Mouse (Mus musculus) CH12.LX (cell line): ENCODE measurements around the gene Gm11032. TPM values are rescaled to one million over a fixed set of nuclear protein-coding genes. Genes with fewer than 3 reads are reported as not detected.
"Not testable (repeated sequence)": the region's sequence is repeated elsewhere in the genome, so short reads cannot be mapped to it uniquely, and the experiment has no call there.

ENCODE experiments used
- DNase-seq: peaks from one replicate; pipeline ENCODE4 v3.0.0-alpha.2; 2013; ENCODE audit errors: extremely low read depth
- H3K27ac ChIP-seq: 2 replicates; pipeline ENCODE4 v1.5.1; 2012; ENCODE audit warnings: low read depth, mild to moderate bottlenecking, control low read depth, moderate library complexity; ENCODE audit not compliant: insufficient read depth
- H3K27me3 ChIP-seq: replicated peaks from 2 replicates; pipeline ENCODE3; 2012; ENCODE audit warnings: inconsistent platforms
- H3K36me3 ChIP-seq, 2 experiments: replicated peaks in 1 of 2; 2 replicates each; pipeline versions ENCODE3 to v1.6.1; 2012; ENCODE audit warnings: inconsistent platforms in 1 of 2, low read length in 1 of 2, mild to moderate bottlenecking in 1 of 2, mixed read lengths in 1 of 2, moderate library complexity in 1 of 2; ENCODE audit not compliant: control insufficient read depth in 1 of 2, insufficient read depth in 1 of 2
- H3K4me1 ChIP-seq, 2 experiments: 2 replicates each; pipeline ENCODE4 v1.6.1; 2012; ENCODE audit warnings: inconsistent platforms in 1 of 2, moderate library complexity in 1 of 2; ENCODE audit not compliant: insufficient read depth in 2 of 2, control insufficient read depth in 1 of 2
- H3K4me2 ChIP-seq: 2 replicates; pipeline ENCODE4 v1.6.1; 2012; ENCODE audit warnings: low read depth, mild to moderate bottlenecking, control low read depth; ENCODE audit not compliant: poor library complexity, insufficient read depth, severe bottlenecking
- H3K4me3 ChIP-seq, 3 experiments: fragments of 150-350 bp in 1 of 3; sonication (generic) in 1 of 3; replicated peaks in 1 of 3; 2 replicates each; pipeline versions ENCODE3 to v1.5.1; 2011 to 2012; ENCODE audit warnings: low read depth in 2 of 3, low read length in 2 of 3, mild to moderate bottlenecking in 2 of 3, moderate library complexity in 2 of 3, control low read depth in 1 of 3, improper control_type of control experiment in 1 of 3, inconsistent platforms in 1 of 3, mixed read lengths in 1 of 3; ENCODE audit not compliant: poor library complexity in 1 of 3
- H3K79me2 ChIP-seq: replicated peaks from 2 replicates; pipeline ENCODE4 v1.6.1; 2012; ENCODE audit warnings: mild to moderate bottlenecking, moderate library complexity; ENCODE audit not compliant: control insufficient read depth, poor library complexity, insufficient read depth, severe bottlenecking; ENCODE audit errors: extremely low read depth
- H3K9ac ChIP-seq: 2 replicates; pipeline ENCODE4 v1.6.1; 2012; ENCODE audit warnings: low read depth, mild to moderate bottlenecking, control low read depth, moderate library complexity; ENCODE audit not compliant: insufficient read depth
- H3K9me3 ChIP-seq: replicated peaks from 2 replicates; pipeline ENCODE3; 2012; ENCODE audit warnings: low read length, inconsistent platforms, mixed read lengths
- BHLHE40 ChIP-seq: IDR thresholded peaks from 2 replicates; pipeline ENCODE4 v1.6.1; 2011; ENCODE audit warnings: mild to moderate bottlenecking, low read depth, low read length, improper control_type of control experiment
- CHD2 ChIP-seq: IDR thresholded peaks from 2 replicates; pipeline ENCODE4 v1.6.1; 2011; ENCODE audit warnings: low read length, improper control_type of control experiment
- E2F4 ChIP-seq: IDR thresholded peaks from 2 replicates; pipeline ENCODE4 v1.6.1; 2011; ENCODE audit warnings: low read depth, low read length, improper control_type of control experiment; ENCODE audit not compliant: insufficient replicate concordance
- HCFC1 ChIP-seq: IDR thresholded peaks from 2 replicates; pipeline ENCODE4 v1.6.1; 2012; ENCODE audit warnings: low read depth, mild to moderate bottlenecking, inconsistent platforms, low read length, improper control_type of control experiment
- MXI1 ChIP-seq: IDR thresholded peaks from 2 replicates; pipeline ENCODE4 v1.6.1; 2011; ENCODE audit warnings: mild to moderate bottlenecking, low read depth, low read length, improper control_type of control experiment
- POLR2A ChIP-seq: IDR thresholded peaks from 2 replicates; pipeline ENCODE4 v1.6.1; 2011; ENCODE audit warnings: low read depth, mild to moderate bottlenecking, improper control_type of control experiment, low read length
- TCF12 ChIP-seq: IDR thresholded peaks from 2 replicates; pipeline ENCODE4 v1.6.1; 2014; ENCODE audit warnings: low read depth, mild to moderate bottlenecking, inconsistent platforms, low read length, improper control_type of control experiment
- ZC3H11A ChIP-seq: IDR thresholded peaks from 2 replicates; pipeline ENCODE4 v1.6.1; 2012; ENCODE audit warnings: low read depth, mild to moderate bottlenecking, inconsistent platforms, low read length, improper control_type of control experiment
- ZMIZ1 ChIP-seq: IDR thresholded peaks from 2 replicates; pipeline ENCODE4 v1.6.1; 2012; ENCODE audit warnings: low read depth, mild to moderate bottlenecking, inconsistent platforms, low read length, improper control_type of control experiment
- dilution Hi-C: fragments of 300-500 bp; cut with MboI; formaldehyde crosslinking; loops from 2 replicates; pipeline ENCODE4 v1.14.3; 2020; ENCODE audit warnings: low sequenced_read_pairs; ENCODE audit not compliant: extremely low pct_unique_long_range_greater_than_20kb, extremely low pct_ligation_motif_present
- in situ Hi-C: fragments of 300-500 bp; cut with MboI; formaldehyde crosslinking; loops from 3 replicates; pipeline ENCODE4 v1.14.3; 2019; ENCODE audit warnings: low sequenced_read_pairs, low pct_ligation_motif_present, low pct_unique_long_range_greater_than_20kb, mixed read lengths
- polyA plus RNA-seq: library from polyadenylated mRNA; unstranded; fragments of >175 nt; gene quantifications from 2 replicates; pipeline ENCODE4 v1.2.1, GENCODE M21; 2012; ENCODE audit warnings: low read depth; ENCODE audit not compliant: insufficient read length
- total RNA-seq, 2 experiments: library from RNA; depleted of rRNA; stranded (reverse); fragments of 300-350 nt in 1 of 2; fragments of >200 nt in 1 of 2; gene quantifications; 2 replicates each; pipeline ENCODE4 v1.2.3; 2012 to 2014

The Gm11032 gene
- total and polyA plus RNA-seq, 3 experiments = not detected

- Histone ChIP-seq H3K27ac (no peak overlapping the region), H3K36me3 (peaks cover 41 to 89% of the 10 kb centered on the region in 2 experiments)
These were observed 23.9 kb downstream of the Gm11032 start for GRCm38 (mm10) chr11:4643722-4644121.

GRCm38 (mm10) chr11:4645180-4645579 is 25.3 kb downstream of the Gm11032 start:
- H3K27ac ChIP-seq, in situ Hi-C loops, dilution Hi-C loops, H3K9me3 ChIP-seq, H3K4me1 ChIP-seq, H3K79me2 ChIP-seq, H3K4me2 ChIP-seq, H3K4me3 ChIP-seq, H3K9ac ChIP-seq, H3K27me3 ChIP-seq, DNase-seq: not testable (repeated sequence)
- peaks cover 51 to 91% of the 10 kb centered on the region in 2 experiments for H3K36me3 ChIP-seq

More at GRCm38 (mm10) chr11:4643722-4644121, 23.9 kb downstream of the Gm11032 start:
- Histone ChIP-seq H3K9ac (no peak overlapping the region), H3K4me1 (peaks cover 6 to 16% of the 10 kb centered on the region in 2 experiments; a peak in 3 of 4 replicates), H3K4me2 (no peak overlapping the region), H3K4me3 (no peak overlapping the region), H3K27me3 (no peaks in the 10 kb centered on the region), H3K9me3 (no peaks in the 10 kb centered on the region), H3K79me2 (peaks cover 22% of the 10 kb centered on the region)
- no peak for DNase-seq
- dilution Hi-C loops = no loop called here
- in situ Hi-C loops = no loop called here
- TF ChIP-seq HCFC1 (no peak), E2F4 (no peak), CHD2 (no peak), MXI1 (no peak), BHLHE40 (no peak), TCF12 (no peak)

- Histone ChIP-seq H3K4me3 (no peak overlapping the region), H3K9ac (no peak overlapping the region), H3K27ac (no peak overlapping the region), H3K79me2 (peaks cover 3% of the 10 kb centered on the region; the same call in 1 of the 2 replicates), H3K9me3 (no peaks in the 10 kb centered on the region), H3K4me1 (peaks cover 0 to 13% of the 10 kb centered on the region in 2 experiments; a peak in 2 of 4 replicates), H3K4me2 (no peak overlapping the region), H3K36me3 (peaks cover 49 to 90% of the 10 kb centered on the region in 2 experiments), H3K27me3 (no peaks in the 10 kb centered on the region)
- dilution Hi-C loops (no loop called here), in situ Hi-C loops (no loop called here)
- TF ChIP-seq ZC3H11A (no peak), ZMIZ1 (no peak), POLR2A (no peak)
- no peak for DNase-seq
These were observed 26.5 kb downstream of the Gm11032 start for GRCm38 (mm10) chr11:4646409-4646808.
